Mouse (Mus musculus) cerebellum, adult 2 months (tissue): ENCODE data around the gene Prr5.
"Not testable (repeated sequence)": the region's sequence is repeated elsewhere in the genome, so short reads cannot be mapped to it uniquely, and the experiment has no call there.

Source experiments
- CTCF ChIP-seq: fragments of 200-500 bp; IDR thresholded peaks from 2 replicates; pipeline ENCODE4 v1.5.1; 2011; ENCODE audit warnings: low read depth, mild to moderate bottlenecking, control low read depth, low read length, moderate library complexity, borderline replicate concordance; ENCODE audit not compliant: insufficient read depth
- POLR2A ChIP-seq: fragments of 200-500 bp; IDR thresholded peaks from 2 replicates; pipeline ENCODE4 v1.6.1; 2011; ENCODE audit warnings: low read length, control low read depth, borderline replicate concordance; ENCODE audit not compliant: insufficient read depth

DNA sequence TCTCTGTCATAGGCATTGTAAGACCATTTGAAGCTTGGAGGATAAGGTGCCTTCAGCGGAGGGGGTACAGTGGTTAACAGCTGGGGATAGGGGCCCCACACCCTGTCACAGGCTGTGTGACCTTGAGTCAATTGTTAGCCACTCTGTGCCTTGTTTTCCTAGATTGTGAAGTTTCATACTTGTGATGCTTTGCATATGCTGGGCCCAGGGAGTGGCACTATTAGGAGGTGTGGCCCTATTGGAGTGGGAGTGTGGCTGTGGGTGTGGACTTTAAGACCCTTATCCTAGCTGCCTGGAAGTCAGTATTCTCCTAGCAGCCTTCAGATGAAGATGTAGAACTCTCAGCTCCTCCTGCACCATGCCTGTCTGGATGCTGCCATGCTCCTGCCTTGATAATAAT is 54.2 kb downstream of the Prr5 start:
- TF ChIP-seq CTCF, POLR2A: not testable (repeated sequence)
